Mouse (Mus musculus) 416B (cell line): Measurements from ENCODE around the gene Gm2042.
"Not testable (repeated sequence)": the region's sequence is repeated elsewhere in the genome, so short reads cannot be mapped to it uniquely, and the experiment has no call there.

ENCODE experiments used
- DNase-seq: peaks from one replicate; pipeline ENCODE4 v3.0.0; 2011; ENCODE audit warnings: low read depth

Gene Gm2042

DNA sequence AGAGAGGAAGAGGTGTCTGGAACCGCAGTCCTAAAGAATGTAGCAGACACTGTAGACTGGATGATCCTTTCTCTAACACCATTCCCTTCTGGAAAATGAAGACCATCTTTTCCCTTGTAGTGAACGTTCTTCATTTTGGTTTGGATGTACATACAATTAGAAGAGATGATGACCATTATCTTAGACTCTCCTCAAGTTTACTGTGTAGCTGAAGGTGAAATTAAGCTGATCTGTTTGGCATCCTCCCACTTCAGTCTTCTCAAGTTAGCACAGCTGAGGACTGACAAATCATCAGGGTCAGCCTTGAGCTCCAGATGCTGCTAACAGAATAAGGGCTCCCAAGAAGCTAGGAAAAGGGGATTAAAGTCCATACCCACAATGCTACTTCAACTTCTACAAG lies at the start of gene Gm2042:
Gene Gm2042, plus strand, starts transcription at position 301 of the 400 bp plus-strand sequence.
- DNase-seq, result not testable (repeated sequence)

DNA sequence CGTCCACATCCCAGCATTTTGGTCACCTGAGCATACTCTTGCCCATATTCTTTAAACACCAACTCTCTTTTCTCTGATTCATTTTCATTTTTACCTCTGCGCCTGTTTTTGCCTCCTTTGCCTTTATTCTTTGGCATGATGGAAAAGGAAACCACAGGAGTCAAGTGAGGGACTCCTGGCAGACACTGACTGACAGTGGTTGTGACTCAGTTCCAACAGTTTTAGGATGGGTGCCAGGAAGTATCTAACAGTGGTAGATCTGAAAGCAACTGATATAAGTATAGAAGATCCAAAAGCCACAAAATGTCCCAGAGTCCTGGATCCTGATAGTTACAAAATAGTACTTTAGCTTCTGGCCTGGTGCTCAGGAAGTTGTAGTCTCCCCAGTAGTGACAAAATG lies 34.2 kb upstream of the Gm2042 start, which contains the start of gene Gm2035:
Gene Gm2035, minus strand, starts transcription at position 137 of the 400 bp plus-strand sequence.
- DNase-seq, result not testable (repeated sequence)

DNA sequence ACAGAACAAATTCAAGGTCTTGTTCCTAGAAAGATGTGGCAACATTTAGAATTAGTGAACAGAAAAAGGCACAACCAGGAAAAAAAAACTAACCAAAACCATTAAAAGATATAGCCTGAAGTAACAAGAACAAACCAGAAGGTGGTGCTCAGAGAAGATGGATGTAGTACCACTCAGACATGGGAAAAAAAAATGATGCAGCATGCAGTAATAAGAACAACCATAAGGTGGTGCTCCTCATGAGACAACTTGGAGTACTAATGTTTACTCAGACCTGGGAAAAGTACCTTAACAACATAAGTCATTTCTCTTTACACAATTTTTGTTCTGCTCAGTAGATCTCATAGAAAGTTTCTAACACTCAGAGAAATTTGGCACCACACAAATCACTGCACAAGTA lies 30.1 kb downstream of the Gm2042 start:
- DNase-seq, result peak; percentile 6

DNA sequence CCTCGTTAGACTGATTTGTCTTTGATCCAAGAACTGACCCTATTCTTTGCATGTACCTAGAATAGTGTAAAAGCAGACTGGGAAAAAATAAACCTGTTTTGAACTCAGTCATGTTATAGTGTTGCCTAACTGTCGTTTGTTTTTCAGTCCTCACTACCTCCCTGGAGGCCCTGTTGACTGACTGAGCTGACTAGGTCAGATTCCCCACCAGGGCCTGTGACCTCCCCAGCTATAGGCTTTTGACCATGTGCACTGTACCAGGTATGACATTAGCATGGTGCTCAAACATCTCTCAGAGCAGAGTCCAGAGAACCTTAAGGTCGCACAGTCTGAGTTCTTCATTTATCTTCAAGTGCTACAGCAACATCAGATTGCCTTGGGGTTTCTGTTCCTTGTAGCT lies 50.2 kb downstream of the Gm2042 start:
- not testable (repeated sequence) for DNase-seq
